Mouse (Mus musculus) urinary bladder, adult 18-20 months (tissue): Measurements from ENCODE around the gene Med12.

Source experiments
- DNase-seq, 2 experiments: peaks; one replicate each; pipeline ENCODE4 v3.0.0; 2022; ENCODE audit warnings: low spot score in 2 of 2, mixed read lengths in 2 of 2

Med12 gene

GRCm38 (mm10) chrX:101273875-101274738 is at the start of gene Med12:
Gene Med12, plus strand, starts transcription at chrX:101274030.
- peak; percentile 77 to 84 for DNase-seq

- no peak for DNase-seq
These were observed 28.8 kb upstream of the Med12 start for GRCm38 (mm10) chrX:101245011-101245410.

GRCm38 (mm10) chrX:101253952-101254729 is 19.7 kb upstream of the Med12 start, which contains the start of gene Foxo4:
Gene Foxo4, plus strand, starts transcription at chrX:101254528.
- peak; percentile 55 to 83 for DNase-seq

- DNase-seq, result peak in 1 of 2 experiments; percentile 6
These were observed 19.1 kb upstream of the Med12 start for GRCm38 (mm10) chrX:101254740-101255139.

GRCm38 (mm10) chrX:101256603-101257002 is 17.2 kb upstream of the Med12 start:
- no peak for DNase-seq

GRCm38 (mm10) chrX:101260441-101261325 is 13.1 kb upstream of the Med12 start:
- no peak for DNase-seq

GRCm38 (mm10) chrX:101263892-101264291 is 9.9 kb upstream of the Med12 start, which contains the start of gene Gm614:
Gene Gm614, minus strand, starts transcription at chrX:101263992.
- DNase-seq, result no peak

GRCm38 (mm10) chrX:101266631-101267030 is 7.2 kb upstream of the Med12 start:
- no peak for DNase-seq

GRCm38 (mm10) chrX:101268025-101268754 is 5.6 kb upstream of the Med12 start, which contains the start of gene Il2rg:
Gene Il2rg, minus strand, starts transcription at chrX:101268255.
- DNase-seq, result no peak

GRCm38 (mm10) chrX:101268755-101269124 is 5.1 kb upstream of the Med12 start, which contains the start of gene Gm20489:
Gene Gm20489, minus strand, starts transcription at chrX:101269023.
- DNase-seq, result no peak

GRCm38 (mm10) chrX:101273410-101273809 is 420 bp upstream of the Med12 start:
- DNase-seq, result no peak

GRCm38 (mm10) chrX:101282813-101283212 is 9.0 kb downstream of the Med12 start:
- DNase-seq, result no peak

GRCm38 (mm10) chrX:101285534-101285933 is 11.7 kb downstream of the Med12 start:
- DNase-seq, result peak; percentile 17 to 42

GRCm38 (mm10) chrX:101285953-101286670 is 12.3 kb downstream of the Med12 start:
- DNase-seq, result no peak

- DNase-seq, result no peak
These were observed 13.7 kb downstream of the Med12 start for GRCm38 (mm10) chrX:101287543-101287942.

GRCm38 (mm10) chrX:101288432-101288831 is 14.6 kb downstream of the Med12 start:
- no peak for DNase-seq

GRCm38 (mm10) chrX:101289037-101289436 is 15.2 kb downstream of the Med12 start:
- no peak for DNase-seq

- DNase-seq, result no peak
These were observed 16.3 kb downstream of the Med12 start for GRCm38 (mm10) chrX:101290111-101290510.

GRCm38 (mm10) chrX:101299055-101299454 is 25.2 kb downstream of the Med12 start, which contains the start of gene Nlgn3:
Gene Nlgn3, plus strand, starts transcription at chrX:101299168.
- DNase-seq, result no peak
